Mouse (Mus musculus) MEL (cell line): Measurements from ENCODE around the gene Diras1. TPM values are rescaled to one million over a fixed set of nuclear protein-coding genes. Genes with fewer than 3 reads are reported as not detected.

Experiments used
- DNase-seq: peaks from one replicate; pipeline ENCODE4 v3.0.0; 2011; ENCODE audit warnings: low read depth, low spot score
- H3K27ac ChIP-seq: 2 replicates; pipeline ENCODE4 v1.5.1; 2012; ENCODE audit warnings: low read depth, mild to moderate bottlenecking, control low read depth, low read length, moderate library complexity; ENCODE audit not compliant: control insufficient read depth
- H3K27me3 ChIP-seq, 2 experiments: fragments of 150-350 bp in 1 of 2; sonication (generic) in 1 of 2; 2 replicates each; pipeline ENCODE4 v1.6.1; 2012; ENCODE audit warnings: low read length in 2 of 2, mild to moderate bottlenecking in 2 of 2, improper control_type of control experiment in 1 of 2, moderate library complexity in 1 of 2; ENCODE audit not compliant: insufficient read depth in 2 of 2, control insufficient read depth in 1 of 2
- H3K36me3 ChIP-seq, 2 experiments: 2 replicates each; pipeline ENCODE4 v1.6.1; 2012 to 2014; ENCODE audit warnings: low read length in 2 of 2, improper control_type of control experiment in 1 of 2, inconsistent platforms in 1 of 2, mild to moderate bottlenecking in 1 of 2; ENCODE audit not compliant: insufficient read depth in 2 of 2, control insufficient read depth in 1 of 2
- H3K4me1 ChIP-seq, 2 experiments: fragments of 150-350 bp in 1 of 2; sonication (generic) in 1 of 2; 2 replicates each; pipeline ENCODE4 v1.6.1; 2012; ENCODE audit warnings: low read length in 2 of 2, improper control_type of control experiment in 1 of 2, mild to moderate bottlenecking in 1 of 2; ENCODE audit not compliant: insufficient read depth in 2 of 2, control insufficient read depth in 1 of 2
- H3K4me3 ChIP-seq, 2 experiments: fragments of 150-350 bp in 1 of 2; sonication (generic) in 1 of 2; 2 replicates each; pipeline ENCODE4 v1.5.1; 2012; ENCODE audit warnings: low read depth in 2 of 2, low read length in 2 of 2, mild to moderate bottlenecking in 2 of 2, moderate library complexity in 2 of 2, control low read depth in 1 of 2, improper control_type of control experiment in 1 of 2; ENCODE audit not compliant: control insufficient read depth in 1 of 2, insufficient read depth in 1 of 2
- H3K79me2 ChIP-seq: 2 replicates; pipeline ENCODE4 v1.6.1; 2012; ENCODE audit warnings: mild to moderate bottlenecking, low read length, moderate library complexity; ENCODE audit not compliant: control insufficient read depth, poor library complexity, insufficient read depth
- H3K9ac ChIP-seq: 2 replicates; pipeline ENCODE4 v1.6.1; 2012; ENCODE audit warnings: low read depth, mild to moderate bottlenecking, control low read depth, low read length, moderate library complexity; ENCODE audit not compliant: control insufficient read depth, poor library complexity, severe bottlenecking
- H3K9me3 ChIP-seq: fragments of 150-350 bp; sonication (generic); replicated peaks from 2 replicates; pipeline ENCODE4 v1.6.1; 2012; ENCODE audit warnings: mild to moderate bottlenecking, low read length, improper control_type of control experiment, moderate library complexity; ENCODE audit not compliant: insufficient read depth
- BHLHE40 ChIP-seq: IDR thresholded peaks from 2 replicates; pipeline ENCODE4 v1.6.1; 2012; ENCODE audit warnings: low read depth, mild to moderate bottlenecking, inconsistent platforms, low read length, improper control_type of control experiment, borderline replicate concordance
- CHD1 ChIP-seq: IDR thresholded peaks from 2 replicates; pipeline ENCODE4 v1.6.1; 2012; ENCODE audit warnings: low read depth, mild to moderate bottlenecking, inconsistent platforms, low read length, improper control_type of control experiment
- CHD2 ChIP-seq: IDR thresholded peaks from 2 replicates; pipeline ENCODE4 v1.6.1; 2011; ENCODE audit warnings: low read length, improper control_type of control experiment
- CTCF ChIP-seq, 3 experiments: IDR thresholded peaks in 2 of 3; conservative IDR thresholded peaks in 1 of 3; 2 replicates each; pipeline ENCODE4 v1.5.1; 2011 to 2012; ENCODE audit warnings: low read length in 3 of 3, low read depth in 2 of 3, mild to moderate bottlenecking in 2 of 3, improper control_type of control experiment in 1 of 3, inconsistent platforms in 1 of 3, mixed read lengths in 1 of 3, moderate library complexity in 1 of 3; ENCODE audit not compliant: control insufficient read depth in 1 of 3, insufficient read depth in 1 of 3, poor library complexity in 1 of 3, severe bottlenecking in 1 of 3
- E2F4 ChIP-seq: IDR thresholded peaks from 2 replicates; pipeline ENCODE4 v1.6.1; 2011; ENCODE audit warnings: low read depth, low read length, improper control_type of control experiment, borderline replicate concordance
- JUND ChIP-seq: IDR thresholded peaks from 2 replicates; pipeline ENCODE4 v1.6.1; 2011; ENCODE audit warnings: low read depth, mild to moderate bottlenecking, improper control_type of control experiment, low read length
- KAT2A ChIP-seq: conservative IDR thresholded peaks from 2 replicates; pipeline ENCODE4 v1.6.1; 2012; ENCODE audit warnings: low read depth, low read length, improper control_type of control experiment, inconsistent platforms
- MAX ChIP-seq: IDR thresholded peaks from 2 replicates; pipeline ENCODE4 v1.6.1; 2011; ENCODE audit warnings: low read length, improper control_type of control experiment
- MAZ ChIP-seq: IDR thresholded peaks from 2 replicates; pipeline ENCODE4 v1.6.1; 2012; ENCODE audit warnings: low read depth, mild to moderate bottlenecking, inconsistent platforms, low read length, improper control_type of control experiment
- MXI1 ChIP-seq: IDR thresholded peaks from 2 replicates; pipeline ENCODE4 v1.6.1; 2011; ENCODE audit warnings: mild to moderate bottlenecking, low read depth, low read length, improper control_type of control experiment
- MYB ChIP-seq: IDR thresholded peaks from 2 replicates; pipeline ENCODE4 v1.6.1; 2011; ENCODE audit warnings: mild to moderate bottlenecking, low read depth, low read length, improper control_type of control experiment
- NRF1 ChIP-seq: IDR thresholded peaks from 2 replicates; pipeline ENCODE4 v1.6.1; 2014; ENCODE audit warnings: low read depth, mild to moderate bottlenecking, inconsistent platforms, low read length, improper control_type of control experiment, moderate library complexity; ENCODE audit not compliant: poor library complexity, insufficient read depth, severe bottlenecking
- POLR2AphosphoS2 ChIP-seq: IDR thresholded peaks from 2 replicates; pipeline ENCODE4 v1.6.1; 2011; ENCODE audit warnings: low read length, improper control_type of control experiment
- RAD21 ChIP-seq: IDR thresholded peaks from 2 replicates; pipeline ENCODE4 v1.6.1; 2011; ENCODE audit warnings: mild to moderate bottlenecking, low read depth, low read length, improper control_type of control experiment
- RCOR1 ChIP-seq: IDR thresholded peaks from 2 replicates; pipeline ENCODE4 v1.6.1; 2012; ENCODE audit warnings: low read depth, mild to moderate bottlenecking, inconsistent platforms, low read length, improper control_type of control experiment
- SMC3 ChIP-seq: IDR thresholded peaks from 2 replicates; pipeline ENCODE4 v1.6.1; 2011; ENCODE audit warnings: low read depth, low read length, improper control_type of control experiment
- TAL1 ChIP-seq: IDR thresholded peaks from 2 replicates; pipeline ENCODE4 v1.6.1; 2012; ENCODE audit warnings: mild to moderate bottlenecking, inconsistent platforms, low read length, moderate library complexity, mixed read lengths
- TCF12 ChIP-seq: IDR thresholded peaks from 2 replicates; pipeline ENCODE4 v1.6.1; 2014; ENCODE audit warnings: low read depth, mild to moderate bottlenecking, inconsistent platforms, low read length, improper control_type of control experiment, moderate library complexity
- UBTF ChIP-seq: IDR thresholded peaks from 2 replicates; pipeline ENCODE4 v1.6.1; 2012; ENCODE audit warnings: low read depth, mild to moderate bottlenecking, inconsistent platforms, low read length, improper control_type of control experiment, moderate library complexity, borderline replicate concordance; ENCODE audit not compliant: insufficient read depth
- USF1 ChIP-seq: IDR thresholded peaks from 2 replicates; pipeline ENCODE4 v1.6.1; 2014; ENCODE audit warnings: low read depth, mild to moderate bottlenecking, inconsistent platforms, low read length, improper control_type of control experiment, moderate library complexity
- USF2 ChIP-seq, 2 experiments: IDR thresholded peaks; 2 replicates each; pipeline ENCODE4 v1.6.1; 2011 to 2012; ENCODE audit warnings: improper control_type of control experiment in 2 of 2, low read length in 2 of 2, borderline replicate concordance in 1 of 2, inconsistent platforms in 1 of 2, low read depth in 1 of 2, mild to moderate bottlenecking in 1 of 2; ENCODE audit not compliant: insufficient read depth in 1 of 2
- ZC3H11A ChIP-seq: IDR thresholded peaks from 2 replicates; pipeline ENCODE4 v1.6.1; 2012; ENCODE audit warnings: low read depth, mild to moderate bottlenecking, inconsistent platforms, low read length, improper control_type of control experiment
- ZMIZ1 ChIP-seq: IDR thresholded peaks from 2 replicates; pipeline ENCODE4 v1.6.1; 2012; ENCODE audit warnings: low read depth, mild to moderate bottlenecking, inconsistent platforms, low read length, improper control_type of control experiment, moderate library complexity
- ZNF384 ChIP-seq: IDR thresholded peaks from 2 replicates; pipeline ENCODE4 v1.6.1; 2012; ENCODE audit warnings: low read depth, mild to moderate bottlenecking, inconsistent platforms, low read length, improper control_type of control experiment
- polyA plus RNA-seq, 2 experiments: library from polyadenylated mRNA; stranded (reverse) in 1 of 2; unstranded in 1 of 2; fragments of >175 nt in 1 of 2; fragments of >200 nt in 1 of 2; gene quantifications; 2 replicates each; pipeline versions ENCODE4 v1.2.1 to v1.2.4; 2012; ENCODE audit warnings: low replicate concordance in 2 of 2, low read depth in 1 of 2; ENCODE audit not compliant: insufficient read length in 2 of 2, insufficient read depth in 1 of 2, missing spikeins in 1 of 2
- total RNA-seq: library from RNA; depleted of rRNA; stranded (reverse); fragments of 300-350 nt; gene quantifications from 2 replicates; pipeline ENCODE4 v1.2.3, GENCODE M21; 2012

The Diras1 gene
- total and polyA plus RNA-seq, 3 experiments = 0.04 TPM; not detected in 2

GRCm38 (mm10) chr10:81052577-81052976, 27.1 kb upstream of the Diras1 start:
- H3K4me3 ChIP-seq = no peak overlapping the region
- no peak for DNase-seq
- TF ChIP-seq POLR2AphosphoS2 (no peak), MAX (no peak), JUND (no peak), CTCF (IDR thresholded peaks at IDR 0.05 in 2 of 3, conservative IDR thresholded peaks at IDR 0.05 in 1 of 3; ENCODE audit: control insufficient read depth in 1 of 3, insufficient read depth in 1 of 3, low read depth in 2 of 3, low read length in 3 of 3, poor library complexity in 1 of 3, severe bottlenecking in 1 of 3) (no peak), MAZ (no peak), USF1 (no peak), TAL1 (no peak), UBTF (no peak), MXI1 (no peak), TCF12 (no peak), ZC3H11A (no peak), ZNF384 (no peak), ZMIZ1 (no peak), RCOR1 (no peak), E2F4 (no peak), CHD1 (no peak), NRF1 (no peak), SMC3 (no peak), MYB (no peak), USF2 (IDR thresholded peaks at IDR 0.05; ENCODE audit: borderline replicate concordance in 1 of 2, insufficient read depth in 1 of 2, low read depth in 1 of 2, low read length in 2 of 2) (no peak)
- no peaks in the 10 kb centered on the region for H3K9me3 ChIP-seq
- H3K79me2 ChIP-seq = peaks cover 23% of the 10 kb centered on the region
- H3K4me1 ChIP-seq = no peaks in the 10 kb centered on the region
- H3K36me3 ChIP-seq = peaks cover 0 to 5% of the 10 kb centered on the region in 2 experiments; a peak in 2 of 4 replicates
- H3K27me3 ChIP-seq = no peaks in the 10 kb centered on the region
- H3K9ac ChIP-seq = no peak overlapping the region
- no peak overlapping the region for H3K27ac ChIP-seq

GRCm38 (mm10) chr10:81051133-81051532, 25.7 kb upstream of the Diras1 start:
- H3K27ac ChIP-seq = no peak overlapping the region
- no peak overlapping the region for H3K9ac ChIP-seq
- DNase-seq = no peak

More at GRCm38 (mm10) chr10:81051133-81051532, 25.7 kb upstream of the Diras1 start:
- Histone ChIP-seq H3K4me1 (no peaks in the 10 kb centered on the region), H3K4me3 (no peak overlapping the region), H3K36me3 (peaks cover 0 to 5% of the 10 kb centered on the region in 2 experiments; a peak in 2 of 4 replicates), H3K27me3 (no peaks in the 10 kb centered on the region), H3K9me3 (no peaks in the 10 kb centered on the region), H3K79me2 (peaks cover 9% of the 10 kb centered on the region; the same call in 1 of the 2 replicates)
- TF ChIP-seq RCOR1 = no peak
- TF ChIP-seq BHLHE40 = no peak
- no peak for TF ChIP-seq MAX
- TF ChIP-seq CHD2 = no peak
- no peak for TF ChIP-seq KAT2A
- no peak for TF ChIP-seq E2F4
- TF ChIP-seq RAD21 = no peak
- no peak for TF ChIP-seq ZNF384
- TF ChIP-seq TAL1 = 0 out of 2 replicates have a peak, but pooled peaks have one; percentile 7
